Mouse (Mus musculus): ENCODE measurements around the gene Slc5a9. TPM values are rescaled to one million over a fixed set of nuclear protein-coding genes. Genes with fewer than 3 reads are reported as not detected.
"Not testable (repeated sequence)": the region's sequence is repeated elsewhere in the genome, so short reads cannot be mapped to it uniquely, and the experiment has no call there.

Slc5a9 gene
- not detected for total RNA-seq (2022)

DNA sequence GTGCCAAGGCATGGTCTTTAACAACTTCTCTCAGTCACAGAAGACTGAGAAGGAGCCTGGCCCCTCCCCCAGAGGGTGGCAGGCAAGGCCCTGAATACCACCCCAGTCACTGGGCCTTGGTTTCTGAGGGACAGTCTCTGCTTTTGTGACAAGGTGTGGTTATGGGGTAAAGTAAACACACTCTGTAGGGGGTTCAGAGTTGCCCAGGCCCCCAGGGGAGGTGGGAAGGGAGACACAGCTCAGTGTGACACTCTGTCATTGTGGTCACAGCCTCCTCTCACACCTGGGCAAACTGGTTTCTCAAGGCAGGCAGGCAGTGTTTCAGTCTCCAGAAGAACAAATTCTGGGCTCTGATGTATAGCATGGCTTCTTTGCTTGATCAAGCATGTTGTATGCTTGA lies at the start of gene Slc5a9:
TSS of gene Slc5a9 (minus strand) at position 144 of the 400 bp plus-strand sequence.
- no peak for DNase-seq (ENCODE audit: low spot score)

- no peak for DNase-seq (ENCODE audit: low spot score)
Observed at GRCm38 (mm10) chr4:111919092-111919491, 16.4 kb upstream of the Slc5a9 start, which contains the start of gene Skint8. TSS of gene Skint8 (plus strand) at chr4:111919392.

DNA sequence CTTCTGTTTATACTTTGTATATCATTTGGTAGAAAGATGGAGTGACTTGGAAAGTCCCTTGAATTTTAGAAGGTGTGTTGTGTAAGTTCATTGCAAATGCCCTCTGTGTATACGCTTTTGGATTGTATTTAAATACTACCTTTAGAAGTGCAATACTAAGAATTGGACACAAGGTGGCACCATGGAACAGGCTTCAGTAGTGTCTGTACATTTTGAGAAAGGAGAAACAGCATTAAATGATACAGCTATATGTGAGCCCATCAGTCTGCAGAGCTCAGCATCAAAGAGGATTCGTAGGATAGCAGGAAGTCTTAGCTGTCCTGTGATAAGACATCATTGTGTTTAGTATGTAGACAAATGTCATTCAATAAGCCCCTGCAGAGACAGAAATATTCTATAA lies 5.2 kb upstream of the Slc5a9 start:
- no peak for DNase-seq (ENCODE audit: low spot score)

DNA sequence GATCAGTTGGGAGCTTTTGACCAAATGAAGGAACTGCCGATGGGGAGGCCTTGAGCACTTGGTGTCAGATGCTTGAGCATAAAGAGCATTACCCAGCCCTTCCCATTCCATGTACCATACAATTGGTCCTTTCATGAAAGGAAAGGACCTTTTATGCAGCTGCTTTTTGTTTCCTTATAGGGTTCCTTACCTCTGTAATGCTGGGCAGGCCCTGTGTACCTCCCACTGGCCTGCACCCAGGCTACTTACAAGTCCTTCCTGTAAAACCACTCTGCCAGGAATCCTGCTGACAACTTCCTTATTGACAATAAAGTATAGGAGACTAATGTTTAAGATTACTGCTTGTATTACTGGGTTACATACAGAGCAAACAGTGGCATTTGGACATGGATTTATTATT lies 1.2 kb downstream of the Slc5a9 start:
- DNase-seq (ENCODE audit: low spot score), result no peak

DNA sequence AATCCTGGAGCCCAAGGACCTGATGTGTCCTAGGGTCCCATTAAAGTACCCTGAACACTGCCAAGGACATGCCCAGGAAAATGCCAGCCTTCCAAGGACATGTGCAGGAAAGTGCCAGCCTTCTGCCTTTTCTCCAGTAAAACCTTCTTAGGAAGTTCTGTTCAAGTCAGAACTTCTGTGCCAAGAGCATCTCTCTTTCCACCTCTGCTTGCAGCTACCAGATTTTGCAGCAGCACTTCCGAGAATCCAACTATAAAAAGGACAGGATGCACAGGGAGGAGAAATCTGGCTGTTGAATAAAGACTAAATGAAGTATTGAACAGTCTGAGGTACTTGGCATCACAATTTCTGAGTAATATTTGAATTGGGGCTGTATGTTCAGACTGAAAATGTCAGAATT lies 2.2 kb downstream of the Slc5a9 start:
- DNase-seq (ENCODE audit: low spot score), result not testable (repeated sequence)

DNA sequence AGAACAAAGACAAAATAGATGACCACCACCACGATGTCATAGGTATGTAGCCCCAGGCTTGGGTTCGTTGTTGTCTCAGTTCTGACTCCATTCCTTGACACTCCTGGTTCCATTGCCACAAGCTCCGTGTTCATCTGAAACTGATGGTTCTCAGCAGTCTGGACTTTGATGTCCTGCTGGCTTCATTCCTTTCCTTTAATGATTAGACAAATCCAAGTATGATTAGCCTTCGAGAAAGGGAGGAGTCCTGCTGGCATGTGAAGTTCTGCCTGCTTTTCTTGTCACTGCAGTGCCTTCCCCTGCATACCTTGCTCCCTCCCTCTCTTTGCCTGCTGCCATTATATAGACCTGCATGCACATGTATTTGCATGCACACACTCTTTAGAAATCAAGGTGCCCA lies 4.2 kb downstream of the Slc5a9 start:
- no peak for DNase-seq (ENCODE audit: low spot score)

DNA sequence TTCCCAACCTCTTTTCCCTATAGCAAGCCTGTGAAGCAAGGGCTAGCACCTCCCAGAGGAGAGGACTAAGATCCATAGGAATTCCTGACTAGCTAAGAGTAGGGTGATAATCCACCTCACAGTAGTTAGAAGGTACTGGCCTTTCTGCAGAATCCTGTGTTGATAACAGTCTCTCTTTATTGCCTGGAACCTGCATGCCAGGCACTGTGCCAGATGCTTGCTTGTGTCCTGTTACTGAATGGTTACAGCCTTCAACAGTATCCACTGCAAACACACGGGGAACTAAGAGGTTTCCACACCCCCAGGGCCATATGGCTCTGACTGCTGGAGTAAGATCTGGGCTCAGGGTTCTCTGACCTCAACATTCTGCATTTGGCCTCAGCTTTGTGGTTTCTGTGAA lies 5.0 kb downstream of the Slc5a9 start:
- DNase-seq (ENCODE audit: low spot score), result no peak

DNA sequence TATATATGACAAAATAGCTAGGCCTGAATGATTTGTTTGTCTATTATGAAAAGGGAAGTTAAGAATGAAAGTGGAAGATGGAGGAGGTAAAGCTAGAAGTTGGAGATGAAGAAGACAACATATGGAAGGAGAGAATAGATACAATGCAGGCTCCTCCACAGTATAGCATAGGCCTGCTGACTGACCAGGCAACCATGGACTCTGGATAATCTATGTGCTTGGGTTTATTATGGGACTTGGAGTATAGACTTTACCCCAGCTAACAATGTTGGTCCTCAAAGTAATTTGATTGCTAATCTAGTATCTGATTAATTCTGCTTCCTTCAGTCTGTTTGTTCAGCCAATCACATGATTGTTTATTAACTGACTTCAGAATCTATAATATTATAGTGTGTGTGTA lies 10.6 kb downstream of the Slc5a9 start:
- no peak for DNase-seq (ENCODE audit: low spot score)

DNA sequence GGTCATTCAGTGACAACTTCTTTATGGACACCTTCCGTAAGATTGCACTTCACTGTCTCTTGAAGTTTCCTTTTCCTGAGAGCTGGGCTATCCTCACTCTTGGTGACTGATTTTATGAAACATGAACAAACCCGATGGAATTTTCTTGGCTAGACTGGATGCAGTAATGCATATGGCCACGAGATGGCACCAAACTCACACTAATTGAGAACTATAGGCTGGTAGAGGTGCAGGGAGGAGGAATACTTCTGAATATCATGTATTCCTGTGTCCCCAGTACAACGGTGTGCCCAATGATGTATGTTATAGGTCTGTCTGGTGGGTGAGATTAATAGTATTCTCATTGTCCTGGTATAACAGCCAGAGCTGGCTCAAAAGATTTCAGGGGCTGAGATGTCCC lies 16.1 kb downstream of the Slc5a9 start:
- DNase-seq (ENCODE audit: low spot score), result peak; percentile 74

DNA sequence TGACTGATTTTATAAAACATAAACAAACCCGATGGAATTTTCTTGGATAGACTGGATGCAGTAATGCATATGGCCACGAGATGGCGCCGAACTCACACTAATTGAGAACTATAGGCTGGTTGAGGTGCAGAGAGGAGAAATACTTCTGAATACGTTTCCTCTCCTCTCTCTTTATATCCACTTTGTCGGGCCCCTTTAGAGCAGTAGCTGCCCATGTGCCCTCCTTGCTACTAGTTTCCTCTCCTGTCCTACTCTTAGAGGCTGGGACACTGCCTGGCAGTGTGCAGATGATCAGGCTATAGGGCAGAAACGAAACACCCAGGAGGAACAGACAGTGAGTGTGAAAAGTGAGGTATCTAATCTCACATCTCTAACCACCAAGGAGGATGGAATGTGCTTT lies 16.7 kb downstream of the Slc5a9 start:
- peak; percentile 59 for DNase-seq (ENCODE audit: low spot score)

DNA sequence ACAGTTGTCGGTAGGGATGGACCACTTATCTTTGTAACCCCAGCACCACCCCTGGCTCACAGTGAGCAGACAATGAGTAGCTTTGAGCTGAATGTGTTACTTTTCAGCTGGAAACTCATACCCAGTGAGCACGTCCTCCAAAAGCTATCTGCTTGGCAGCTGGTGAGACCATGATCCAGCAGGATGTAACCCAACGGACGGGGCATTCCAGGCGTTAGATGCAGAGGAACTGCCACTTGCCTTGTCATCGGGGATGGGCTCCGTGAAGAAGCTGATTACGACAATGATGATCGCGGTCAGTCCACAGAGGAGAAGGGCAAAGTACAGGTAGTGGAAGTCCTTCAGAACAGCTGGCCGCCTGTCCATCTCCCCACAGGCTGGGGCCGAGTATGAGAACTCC lies 19.2 kb downstream of the Slc5a9 start:
- DNase-seq (ENCODE audit: low spot score), result no peak

DNA sequence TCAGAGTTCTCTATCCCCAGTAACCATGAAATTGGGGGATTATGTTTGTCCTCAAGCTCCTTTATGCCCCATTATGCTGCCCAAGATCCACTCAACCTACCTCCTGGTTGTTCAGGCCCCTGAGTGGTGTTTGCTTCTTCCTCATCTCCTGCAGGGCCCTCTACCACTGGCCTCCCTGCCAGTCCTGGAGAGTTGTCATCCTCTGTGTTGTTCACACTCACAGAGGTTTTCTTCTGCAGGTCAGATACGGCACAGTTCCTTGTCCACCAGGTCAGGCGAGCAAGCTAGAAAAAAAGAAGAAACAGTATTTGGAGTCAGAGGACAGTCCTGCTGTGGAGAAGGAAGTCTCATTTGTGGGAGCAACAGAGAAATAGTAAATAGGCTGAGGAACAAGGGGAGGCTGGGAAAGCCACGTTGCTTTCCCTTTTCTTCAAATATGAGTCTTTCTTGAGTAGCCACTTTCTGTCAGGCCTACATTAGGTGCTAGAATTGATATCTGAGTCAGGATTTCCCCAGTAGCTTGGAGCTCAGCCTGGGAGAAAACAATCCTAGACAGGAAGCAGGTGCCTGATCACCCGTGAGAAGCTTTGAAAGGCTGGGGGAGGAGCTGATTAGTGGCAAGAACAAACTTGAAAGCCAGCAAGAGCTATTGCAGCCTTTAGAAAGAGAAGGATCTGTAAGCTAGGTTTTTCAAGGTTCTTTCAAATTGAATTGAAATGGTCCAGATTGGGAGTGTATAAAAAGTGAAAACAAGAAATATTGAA lies 22.4 kb downstream of the Slc5a9 start:
- no peak for DNase-seq (ENCODE audit: low spot score)

DNA sequence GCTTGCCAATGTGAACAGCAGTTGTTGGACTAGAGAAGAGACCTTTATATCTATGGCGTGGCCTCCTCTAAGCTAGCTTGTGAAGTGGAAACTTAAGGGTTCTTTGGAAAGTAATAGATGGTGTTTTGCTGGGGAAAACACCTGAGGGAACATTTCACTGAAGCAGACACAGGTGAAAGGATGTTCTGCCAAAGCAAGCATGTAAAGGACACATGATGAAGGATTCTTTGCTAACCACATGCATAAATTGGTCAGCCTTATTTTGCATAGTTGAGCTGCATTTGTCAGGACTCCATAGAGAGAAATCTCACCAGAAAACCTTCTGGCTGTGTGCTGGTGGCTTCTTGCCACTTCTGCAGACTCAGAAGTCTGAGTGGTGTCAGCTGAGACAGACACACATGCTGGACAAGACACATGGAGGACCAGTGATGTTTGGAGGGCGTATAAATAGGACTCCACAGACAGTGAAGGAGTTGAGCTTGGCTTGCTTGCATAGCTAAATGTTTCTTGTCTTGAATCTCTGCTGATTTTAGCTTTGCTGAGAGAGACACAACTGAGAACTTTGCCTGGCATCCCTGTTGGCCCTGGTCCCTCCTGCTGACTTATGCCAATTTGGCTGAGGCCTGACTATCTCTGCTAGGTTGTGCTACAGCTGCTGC lies 34.8 kb downstream of the Slc5a9 start:
- no peak for DNase-seq (ENCODE audit: low spot score)

- DNase-seq (ENCODE audit: low spot score), result no peak
Observed at GRCm38 (mm10) chr4:111866701-111867100, 36.0 kb downstream of the Slc5a9 start.

DNA sequence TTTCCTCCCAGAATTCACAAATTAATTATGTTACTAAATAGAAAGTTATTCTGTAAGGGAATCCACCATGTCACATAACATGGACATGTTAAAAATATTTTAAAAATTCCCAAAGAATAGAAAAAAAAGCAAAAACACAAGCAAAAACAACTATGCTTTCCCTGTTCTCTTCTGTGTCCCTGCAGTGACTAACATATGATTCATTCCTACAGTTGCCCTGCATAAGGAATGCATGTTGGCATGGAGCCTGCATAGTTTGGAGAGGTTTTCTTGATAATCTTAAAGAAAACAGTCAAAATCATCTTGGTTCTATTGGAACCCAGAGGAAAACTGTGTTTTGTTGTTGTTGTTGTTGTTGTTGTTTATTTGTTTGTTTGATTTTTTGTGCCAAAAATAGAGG lies 50.1 kb downstream of the Slc5a9 start:
- DNase-seq (ENCODE audit: low spot score), result no peak

GRCm38 (mm10) chr4:111838882-111839281 lies 63.8 kb downstream of the Slc5a9 start:
- DNase-seq (ENCODE audit: low spot score), result no peak

Other genes starting within 250 kb of the Slc5a9 start
- 1 to 10 TPM; 5.0 to 7.6 (median 6.0) TPM for gene Spata6, start 182.9 kb downstream of the Slc5a9 start, total RNA-seq (2022)
- not detected for gene Skint8, start 16.5 kb upstream of the Slc5a9 start, total RNA-seq (2022)
- gene Skint7, start 70.0 kb upstream of the Slc5a9 start, total RNA-seq (2022), result not detected
- gene Skint1, start 103.4 kb upstream of the Slc5a9 start, total RNA-seq (2022), result not detected
- gene Skint4, start 169.1 kb upstream of the Slc5a9 start, total RNA-seq (2022), result not detected

Data from heart, adult 8-10 months (tissue).